Mouse (Mus musculus) urinary bladder, adult 2 months (tissue): ENCODE measurements around the gene Ldb3. TPM values are rescaled to one million over a fixed set of nuclear protein-coding genes. Genes with fewer than 3 reads are reported as not detected.

Experiments used
- DNase-seq: peaks from one replicate; pipeline ENCODE4 v3.0.0; 2022; ENCODE audit warnings: low spot score
- polyA plus RNA-seq: library from polyadenylated mRNA; depleted of rRNA; stranded (reverse); fragments of >200 nt; gene quantifications from 2 replicates; pipeline ENCODE4 v1.2.3, GENCODE M21; 2012; rRNA removed

The Ldb3 gene
- 43.3 and 50.5 TPM in 2 replicates for polyA plus RNA-seq

GRCm38 (mm10) chr14:34588498-34588897 lies at the start of gene Ldb3:
Gene Ldb3, minus strand, starts transcription at chr14:34588682.
- no peak for DNase-seq

- DNase-seq: no peak
Observed at GRCm38 (mm10) chr14:34635721-34636120, 47.2 kb upstream of the Ldb3 start.

GRCm38 (mm10) chr14:34635192-34635591 lies 46.7 kb upstream of the Ldb3 start:
- DNase-seq: no peak

DNA sequence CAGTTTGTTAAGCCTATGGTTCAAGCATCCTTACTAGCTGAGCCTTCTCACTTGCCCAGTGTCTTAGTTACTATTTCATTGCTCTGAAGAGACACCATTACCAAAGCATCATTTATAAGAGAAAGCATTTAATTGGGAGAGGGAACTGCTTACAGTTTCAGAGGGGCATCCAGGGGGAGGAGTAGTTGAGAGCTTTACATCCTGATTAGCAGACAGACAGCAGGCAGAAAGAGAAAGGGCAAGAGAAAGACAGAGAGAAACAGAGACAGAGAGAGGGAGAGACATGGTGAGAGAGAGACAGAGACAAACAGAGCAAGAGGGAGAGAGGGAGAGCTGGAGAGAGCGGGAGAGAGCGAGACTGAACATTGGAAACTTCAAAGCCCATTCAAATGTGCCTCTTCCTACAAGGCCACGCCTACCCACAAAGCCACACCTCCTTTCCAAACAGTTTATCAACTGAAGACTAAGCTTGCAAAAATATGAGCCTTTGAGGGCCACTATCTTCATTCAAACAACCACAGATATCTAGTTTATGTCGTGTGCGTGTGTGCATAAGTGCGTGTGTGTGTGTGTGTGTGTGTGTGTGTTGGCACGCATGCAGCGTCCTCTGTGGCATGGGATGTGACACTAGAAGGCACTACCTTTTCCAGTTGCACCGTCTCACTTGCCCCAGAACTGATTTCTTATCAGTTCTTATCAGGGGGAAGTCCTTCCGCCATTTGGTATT lies 44.4 kb upstream of the Ldb3 start:
- no peak for DNase-seq

- no peak for DNase-seq
Observed at GRCm38 (mm10) chr14:34626824-34627223, 38.3 kb upstream of the Ldb3 start.

- no peak for DNase-seq
Observed at GRCm38 (mm10) chr14:34623531-34624210, 35.2 kb upstream of the Ldb3 start.

DNA sequence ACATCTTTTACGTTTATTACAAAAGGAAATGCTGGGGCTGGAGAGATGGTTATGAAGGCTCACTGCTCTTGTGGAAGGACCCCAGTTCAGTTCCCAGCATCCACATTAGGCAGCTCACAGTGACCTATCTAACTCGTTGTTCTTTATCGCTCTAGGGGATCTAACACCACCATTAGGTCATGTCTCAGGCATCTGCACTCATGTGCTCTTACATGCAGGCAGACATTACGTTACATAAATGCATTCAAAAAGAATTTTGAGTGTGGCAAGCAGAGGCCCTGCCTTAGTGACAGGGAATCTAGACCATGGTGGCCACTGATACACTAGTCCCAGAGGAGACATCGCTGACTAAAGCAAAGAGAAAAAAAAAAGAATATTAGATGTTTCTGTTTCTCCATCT lies 34.6 kb upstream of the Ldb3 start:
- DNase-seq: no peak

DNA sequence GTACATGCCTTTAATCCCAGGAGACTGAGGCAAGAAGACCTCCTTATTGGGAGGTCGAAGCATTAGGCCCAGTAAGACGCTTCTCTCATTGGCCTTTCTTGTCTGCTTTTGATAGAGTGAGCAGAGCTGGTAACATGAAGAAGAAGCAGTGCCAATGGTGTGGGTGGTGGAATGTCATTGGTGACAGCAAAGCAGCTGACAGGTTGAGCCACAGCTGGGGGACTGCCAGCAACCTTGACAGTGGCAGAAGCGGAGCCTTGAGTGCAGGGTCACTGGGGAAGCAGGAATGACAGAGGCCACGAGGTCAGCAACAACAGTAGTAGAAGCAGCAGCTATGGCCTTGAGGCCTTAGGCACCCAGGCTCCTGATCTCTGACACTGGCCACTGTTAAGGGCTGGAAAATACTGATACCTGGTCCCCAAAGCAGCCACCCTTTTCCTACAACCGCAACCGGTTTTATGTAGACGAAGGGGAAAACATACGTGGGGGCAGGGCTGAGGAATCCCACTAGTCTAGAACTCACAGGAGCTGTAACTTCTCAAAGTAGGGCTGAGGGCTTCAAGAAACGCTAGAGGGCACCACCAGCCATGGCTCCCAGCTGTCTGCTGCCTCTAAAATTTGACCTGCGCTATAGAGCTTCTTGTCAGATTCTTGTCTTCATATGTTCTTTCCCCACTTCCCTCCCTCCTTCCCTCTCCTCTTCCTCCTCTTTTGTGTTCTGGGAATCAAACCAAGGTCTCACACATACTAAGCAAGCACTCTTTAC lies 32.3 kb upstream of the Ldb3 start:
- DNase-seq: no peak

DNA sequence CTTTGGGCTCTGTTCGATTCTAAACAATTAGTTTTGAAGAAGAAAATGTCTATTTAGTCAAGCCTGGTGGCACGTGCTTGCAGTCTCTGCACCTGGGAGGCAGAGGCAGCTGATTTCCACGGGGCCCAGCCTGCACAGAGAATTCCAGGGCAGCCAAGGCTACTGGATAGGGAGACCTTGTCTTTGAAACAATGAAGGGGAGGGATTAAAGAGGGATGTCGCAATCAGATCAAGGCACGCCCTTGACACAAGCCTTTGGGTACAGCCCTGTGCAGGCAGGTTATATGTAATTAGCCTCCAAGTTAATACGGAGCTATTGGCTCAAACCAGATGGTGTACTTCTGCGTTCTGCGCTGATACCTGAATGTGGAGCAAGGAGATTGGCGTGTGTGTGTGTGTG lies 30.3 kb upstream of the Ldb3 start:
- no peak for DNase-seq

DNA sequence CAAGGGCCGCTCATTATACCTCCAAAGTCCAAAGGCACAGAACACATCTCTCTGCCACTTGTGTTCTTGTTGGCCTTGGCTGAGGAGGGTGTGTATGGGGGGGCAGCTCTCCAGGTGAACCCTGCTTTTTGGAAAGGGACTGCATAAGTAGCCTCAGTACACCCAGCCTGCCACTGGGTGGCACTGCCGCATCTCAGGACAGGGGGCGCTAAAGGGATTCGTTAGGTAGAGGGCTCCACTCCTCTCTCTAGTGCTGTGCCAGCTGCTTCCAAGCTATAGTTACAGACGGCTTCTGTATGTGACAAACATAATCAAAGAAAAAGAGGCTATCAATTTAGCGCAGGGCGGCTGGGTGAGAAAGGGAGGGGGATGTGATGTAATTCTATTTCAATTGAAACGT lies 28.3 kb upstream of the Ldb3 start:
- peak; percentile 66 for DNase-seq

DNA sequence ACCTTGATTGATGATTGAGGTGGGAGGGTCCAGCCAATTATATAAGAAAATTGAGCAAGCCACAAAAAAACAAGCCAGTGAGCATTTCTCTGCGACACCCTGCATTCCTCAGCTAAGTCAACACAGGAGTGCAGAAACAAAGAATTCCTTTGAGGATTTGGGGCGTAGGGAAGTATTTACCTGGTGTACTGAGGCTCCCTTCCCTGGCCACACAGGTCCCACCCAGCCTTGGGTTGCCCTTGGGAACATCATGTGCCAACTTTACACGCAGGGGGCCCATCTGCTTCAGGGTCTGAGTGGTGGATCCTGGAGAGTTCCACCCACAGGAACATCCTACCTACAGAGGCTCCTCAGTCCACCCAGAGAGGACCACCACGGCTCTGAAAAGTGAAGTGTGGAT lies 27.1 kb upstream of the Ldb3 start:
- DNase-seq: no peak

DNA sequence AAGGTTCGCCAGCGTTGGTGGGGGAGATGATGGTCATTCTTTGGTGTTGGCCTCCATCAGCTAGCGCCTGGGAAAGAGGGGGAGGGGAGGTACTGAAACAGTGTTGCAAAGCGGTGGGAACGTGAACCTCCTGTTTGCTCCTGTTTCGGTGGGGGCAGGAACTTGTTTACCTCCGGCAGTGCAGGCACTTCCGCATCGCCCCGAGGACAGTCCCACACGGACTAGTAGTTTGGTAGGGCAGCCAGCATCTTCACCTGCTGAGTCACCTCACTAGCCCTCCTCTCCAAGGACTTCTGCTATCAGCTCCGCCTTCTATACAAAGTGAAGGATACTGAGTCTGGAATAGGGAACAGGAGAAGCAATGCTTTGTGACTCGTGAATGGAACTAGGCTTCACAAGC lies 26.6 kb upstream of the Ldb3 start:
- no peak for DNase-seq

DNA sequence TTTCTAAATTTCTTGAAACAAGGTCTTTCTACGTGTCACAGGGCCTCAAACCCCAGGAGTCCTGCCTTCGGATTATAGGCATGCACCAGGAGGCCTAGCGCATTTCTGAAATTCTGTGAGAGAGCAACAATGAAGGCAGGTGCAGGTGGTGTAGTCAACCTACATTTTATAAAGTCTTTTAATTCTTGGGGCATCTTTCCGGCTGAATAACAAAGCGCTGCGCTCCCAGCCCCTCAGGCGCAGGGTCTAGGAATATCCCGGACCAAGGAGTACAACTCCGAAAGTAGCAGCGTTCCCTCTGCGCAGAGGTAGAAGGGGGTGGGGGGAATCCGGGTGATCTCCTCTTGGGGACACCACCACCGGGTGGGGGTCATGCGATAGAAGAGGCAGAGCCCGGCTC lies 26.1 kb upstream of the Ldb3 start:
- no peak for DNase-seq

GRCm38 (mm10) chr14:34613523-34613922 lies 25.0 kb upstream of the Ldb3 start:
- no peak for DNase-seq

- DNase-seq: no peak
Observed at GRCm38 (mm10) chr14:34612222-34612621, 23.7 kb upstream of the Ldb3 start.

DNA sequence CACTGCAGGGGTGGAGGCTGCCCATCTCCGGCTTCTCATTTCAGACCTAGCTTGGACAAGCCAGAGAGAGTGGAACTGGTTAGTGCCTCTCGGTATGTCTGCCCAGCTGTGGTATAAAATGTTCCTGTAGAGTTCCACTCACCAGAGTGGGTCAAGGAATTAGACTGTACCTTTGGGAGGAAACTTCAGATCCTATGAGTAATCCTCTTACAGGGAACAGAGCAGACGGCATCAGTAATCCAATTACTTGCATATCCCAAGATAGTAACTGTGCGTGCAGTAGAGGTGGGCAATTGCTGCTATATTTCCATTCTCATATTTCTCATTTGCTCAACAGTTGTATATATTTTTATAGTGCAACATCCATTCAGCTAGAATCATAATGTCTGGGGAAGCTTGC lies 23.1 kb upstream of the Ldb3 start:
- no peak for DNase-seq

- DNase-seq: no peak
Observed at GRCm38 (mm10) chr14:34601910-34602309, 13.4 kb upstream of the Ldb3 start.

DNA sequence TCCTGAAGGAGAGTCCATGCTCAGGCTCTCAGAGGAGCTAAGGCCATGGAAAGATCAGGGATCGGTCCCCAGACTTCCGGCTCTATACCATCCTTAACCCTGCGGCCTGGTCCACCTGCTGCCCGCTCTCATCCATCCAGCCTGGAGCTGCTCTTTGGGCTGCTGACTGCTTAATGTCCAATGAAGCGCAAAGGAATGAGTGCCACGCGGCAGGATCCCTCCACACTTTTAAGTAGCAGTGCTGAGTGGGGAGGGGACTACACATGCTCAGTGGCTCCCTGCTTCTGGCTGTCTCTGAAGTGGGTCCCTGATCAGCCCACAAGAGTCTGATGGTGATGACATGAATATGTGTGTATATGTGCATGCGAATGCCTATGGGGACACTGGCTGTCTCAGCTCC lies 11.5 kb upstream of the Ldb3 start, which contains the start of gene Opn4:
TSS of gene Opn4 (minus strand) at position 202 of the 400 bp plus-strand sequence.
- no peak for DNase-seq

DNA sequence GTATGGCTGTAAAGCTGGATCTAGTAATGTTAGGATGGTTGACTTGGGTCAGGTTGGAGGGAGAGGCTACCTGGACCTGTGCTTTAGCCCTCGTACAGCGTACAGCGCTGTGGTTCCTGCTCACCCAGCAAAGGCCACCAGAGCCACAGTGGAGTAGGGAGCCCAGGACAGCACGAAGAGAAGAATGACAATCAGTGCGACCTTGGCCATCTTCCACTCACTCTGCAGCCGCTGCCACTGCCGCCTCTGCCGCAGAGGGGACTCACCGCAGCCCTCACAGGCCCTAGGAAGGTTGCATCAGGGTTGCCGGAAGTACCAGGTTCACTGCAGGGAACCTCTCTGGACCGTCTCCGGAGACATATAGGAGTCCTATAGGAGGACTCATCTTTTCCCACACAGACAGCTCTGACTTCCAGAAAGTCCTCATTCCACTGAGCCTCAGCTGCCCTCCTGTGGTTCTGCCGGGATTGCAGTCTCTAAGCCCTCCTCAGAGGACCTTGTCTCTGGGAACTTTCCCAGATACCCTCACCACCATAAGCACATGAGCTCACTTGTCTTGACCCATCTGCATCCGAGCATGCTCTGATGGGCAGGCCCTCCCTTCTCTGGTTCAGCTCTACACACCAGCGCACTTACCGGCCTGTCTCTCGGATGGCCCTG lies 7.2 kb upstream of the Ldb3 start:
- DNase-seq: no peak

DNA sequence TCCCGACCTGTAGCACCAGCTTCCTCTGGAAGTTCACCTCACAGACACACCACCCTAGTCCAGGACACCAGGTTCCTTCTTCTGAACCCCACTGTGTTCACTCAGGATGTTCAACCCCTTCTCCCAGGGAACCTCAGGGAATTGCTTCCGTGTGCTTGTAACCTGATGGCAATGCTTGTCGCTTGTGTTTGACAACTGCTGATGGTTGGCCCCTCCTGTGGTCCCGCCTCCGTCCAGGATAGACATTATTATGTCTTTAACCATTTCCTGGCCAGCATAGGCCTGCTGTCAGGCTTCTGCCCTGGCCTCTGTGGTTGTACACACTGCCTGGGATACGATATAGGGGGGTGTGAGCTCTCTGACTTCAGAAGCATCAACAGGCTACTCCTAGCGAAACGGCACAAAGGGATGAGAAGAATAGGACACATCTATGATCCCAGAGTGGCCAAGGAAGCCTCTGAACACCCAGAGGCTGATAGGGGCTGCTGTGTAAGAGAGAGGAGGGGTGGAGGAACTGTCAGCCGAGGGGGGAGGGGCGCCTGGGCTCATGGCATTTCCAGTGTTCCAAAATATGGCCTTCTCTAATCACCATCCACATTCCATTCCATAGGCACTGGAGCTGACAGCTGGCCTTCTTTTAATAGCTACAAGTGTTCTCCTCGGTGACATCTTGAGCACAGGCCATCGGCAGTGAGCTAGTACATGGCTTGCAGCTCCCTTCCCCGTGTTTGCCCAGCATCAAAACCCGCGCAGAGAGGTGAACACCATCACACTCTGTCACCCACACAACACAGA lies 3.5 kb upstream of the Ldb3 start:
- no peak for DNase-seq
